Mouse (Mus musculus) R1 (cell line): ENCODE measurements around the gene Sccpdh.

Experiments used
- DNase-seq: peaks from one replicate; pipeline ENCODE4 v3.0.0-alpha.2; 2018; ENCODE audit warnings: low read depth, low spot score

The Sccpdh gene

GRCm38 (mm10) chr1:179731391-179731790, 63.4 kb downstream of the Sccpdh start:
- no peak for DNase-seq

- peak; percentile 84 for DNase-seq
Observed at GRCm38 (mm10) chr1:179734500-179735474, 66.8 kb downstream of the Sccpdh start.

DNA sequence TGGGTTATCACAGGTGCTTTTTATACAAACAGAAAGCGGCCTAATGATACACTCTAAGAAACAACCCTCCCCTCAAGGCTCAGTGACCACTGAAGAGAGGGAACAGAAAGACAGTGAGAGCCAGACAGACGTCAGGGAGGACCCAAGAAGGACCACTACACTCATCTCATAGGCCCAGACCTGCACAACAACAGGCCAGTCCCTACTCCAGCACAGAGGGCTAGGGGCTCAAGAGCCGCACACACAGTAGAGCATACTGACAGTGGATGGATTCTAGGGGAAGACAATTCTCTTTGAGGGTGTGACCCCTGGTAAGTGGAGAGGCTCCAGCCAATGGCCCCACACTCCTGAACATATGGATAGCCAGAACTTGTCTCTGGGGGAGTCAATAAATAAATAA, 68.5 kb downstream of the Sccpdh start:
- DNase-seq, result no peak
